In genomic region chr3:82027286-82027685, GRCm38 (mm10) we compare ENCODE assay signal across 32 mouse cellular contexts. TPM values are rescaled to one million over a fixed set of nuclear protein-coding genes. Genes with fewer than 3 reads are reported as not detected.
DNase-seq lines count a peak whose midpoint lies in the region; ATAC-seq and TF ChIP-seq lines count a peak whose summit lies in the region.
"Had no signal": no experiment of that assay in that cellular context is flagged by ENCODE, and none has a peak within 500 bp of the region (broad histone marks: within the 10 kb centered on the region; RNA-seq: fewer than 3 reads in every experiment).

No protein-coding gene starts in this region.

- H3K27me3 ChIP-seq in hindbrain, embryonic 16.5 days (replicated peaks; ENCODE audit: control insufficient read depth, insufficient read depth, low read length) = no peaks in the 10 kb centered on the region
- H3K27me3 ChIP-seq in hindbrain, embryonic 12.5 days = no peaks in the 10 kb centered on the region
- H3K27me3 ChIP-seq: kidney, embryonic 15.5 days; limb, embryonic 15.5 days; neural tube, embryonic 13.5 days had no signal

- 0 out of 2 replicates have a peak, but pooled peaks cover 2% of the 10 kb centered on the region for H3K36me3 ChIP-seq in hindbrain, embryonic 16.5 days (ENCODE audit: control insufficient read depth, insufficient read depth, low read length)
- H3K36me3 ChIP-seq in hindbrain, embryonic 12.5 days = no peaks in the 10 kb centered on the region
- H3K36me3 ChIP-seq: heart, embryonic 10.5 days; kidney, embryonic 15.5 days; limb, embryonic 15.5 days; neural tube, embryonic 13.5 days had no signal

- no peak overlapping the region for H3K27ac ChIP-seq in hindbrain, embryonic 16.5 days (ENCODE audit: low read depth, low read length)
- H3K27ac ChIP-seq in hindbrain, embryonic 12.5 days = no peak overlapping the region
- H3K27ac ChIP-seq in layer of hippocampus, adult 2 months = no peak overlapping the region
- H3K27ac ChIP-seq: heart, embryonic 10.5 days; kidney, embryonic 15.5 days; limb, embryonic 15.5 days; neural tube, embryonic 13.5 days had no signal

- TF ChIP-seq CTCF in layer of hippocampus, adult 2 months (conservative IDR thresholded peaks at IDR 0.05) = no peak

- H3K4me2 ChIP-seq in hindbrain, embryonic 16.5 days (ENCODE audit: low read length) = no peak overlapping the region
- no peak overlapping the region for H3K4me2 ChIP-seq in hindbrain, embryonic 12.5 days (replicated peaks)
- H3K4me2 ChIP-seq: kidney, embryonic 15.5 days; limb, embryonic 15.5 days; neural tube, embryonic 13.5 days had no signal

- no peak overlapping the region for H3K4me3 ChIP-seq in hindbrain, embryonic 16.5 days (ENCODE audit: low read length)
- H3K4me3 ChIP-seq in hindbrain, embryonic 12.5 days = no peak overlapping the region
- H3K4me3 ChIP-seq in layer of hippocampus, adult 2 months = no peak overlapping the region
- H3K4me3 ChIP-seq: heart, embryonic 10.5 days; kidney, embryonic 15.5 days; limb, embryonic 15.5 days; myocyte; neural tube, embryonic 13.5 days had no signal

- 81% methylated on average over 1 of the region's 1 CpGs for WGBS in hindbrain, embryonic 16.5 days
- WGBS in hindbrain, embryonic 12.5 days = 74% methylated on average over 1 of the region's 1 CpGs

- DNase-seq in cerebellum, adult 18-20 months = peak; percentile 17 to 27
- no peak for DNase-seq in cerebellum, postnatal 36 days
- DNase-seq in brain, adult 2 months (ENCODE audit: low read depth, low spot score) = peak; percentile 74
- peak; percentile 31 for DNase-seq in cerebellum, adult 9-11 months
- no peak for DNase-seq in layer of hippocampus, adult 2 months (ENCODE audit: low spot score in 2 of 2)
- DNase-seq: kidney, adult 11 months; kidney, postnatal 36 days; lung, postnatal 4 days; midbrain, embryonic 14.5 days; retina, postnatal 1 day; right cerebral cortex, postnatal 4 days; thymus, postnatal 25 days had no signal

- H3K9me3 ChIP-seq in hindbrain, embryonic 16.5 days (ENCODE audit: control insufficient read depth, low read length) = no peaks in the 10 kb centered on the region
- H3K9me3 ChIP-seq in hindbrain, embryonic 12.5 days (replicated peaks) = no peaks in the 10 kb centered on the region
- H3K9me3 ChIP-seq: heart, embryonic 10.5 days; kidney, embryonic 15.5 days; limb, embryonic 15.5 days; neural tube, embryonic 13.5 days had no signal

- no peak overlapping the region for H3K9ac ChIP-seq in hindbrain, embryonic 16.5 days (ENCODE audit: low read depth, low read length)
- H3K9ac ChIP-seq in hindbrain, embryonic 12.5 days = no peak overlapping the region
- H3K9ac ChIP-seq: kidney, embryonic 15.5 days; limb, embryonic 15.5 days; neural tube, embryonic 13.5 days had no signal

- no peaks in the 10 kb centered on the region for H3K4me1 ChIP-seq in hindbrain, embryonic 16.5 days (ENCODE audit: control insufficient read depth, insufficient read depth, low read depth, low read length)
- H3K4me1 ChIP-seq in hindbrain, embryonic 12.5 days = no peaks in the 10 kb centered on the region
- H3K4me1 ChIP-seq: heart, embryonic 10.5 days; kidney, embryonic 15.5 days; limb, embryonic 15.5 days; neural tube, embryonic 13.5 days had no signal

- ATAC-seq in hindbrain, embryonic 16.5 days = peak; percentile 70; the same call in 1 of the 2 replicates
- no peak for ATAC-seq in hindbrain, embryonic 12.5 days (ENCODE audit: low FRiP score)
- ATAC-seq: Patski had no signal

RNA-seq across cellular contexts. Expression of gene Asic5, which starts 45.2 kb away (rescaled TPM):
- not detected in 2 replicates for polyA plus RNA-seq in hindbrain, embryonic 16.5 days (2015; fragmentation: Nextera tagmentation; extraction: Ambion mirVana)
- polyA plus RNA-seq in hindbrain, embryonic 12.5 days (2016; fragmentation: Nextera tagmentation; extraction: Ambion mirVana) = not detected in 2 replicates
- total RNA-seq in layer of hippocampus, adult 2 months (2021) = not detected
- total RNA-seq: adrenal gland, adult 18-20 months; ES-E14; gastrocnemius, adult 8-10 months; granulocyte monocyte progenitor cell, adult 5-6 weeks; hematopoietic stem cell, adult 5-6 weeks; left cerebral cortex, adult 18-20 months; left cerebral cortex, postnatal 36 days; megakaryocyte-erythroid progenitor cell, adult 5-6 weeks had no signal
- polyA plus RNA-seq: embryonic facial prominence, embryonic 14.5 days; heart, embryonic 10.5 days; heart, postnatal 0 days; kidney, embryonic 15.5 days; limb, embryonic 15.5 days; lung, embryonic 16.5 days; midbrain, embryonic 14.5 days; myocyte; neural tube, embryonic 13.5 days; Patski; stomach, embryonic 14.5 days had no signal

RNA-seq across cellular contexts. Expression of gene Gucy1b1, which starts 47.2 kb away (rescaled TPM):
- polyA plus RNA-seq in hindbrain, embryonic 16.5 days (2015; fragmentation: Nextera tagmentation; extraction: Ambion mirVana) = 63.0 and 74.0 TPM in 2 replicates
- 14.1 and 16.6 TPM in 2 replicates for polyA plus RNA-seq in hindbrain, embryonic 12.5 days (2016; fragmentation: Nextera tagmentation; extraction: Ambion mirVana)
- 100 to 1,000 TPM; 110 to 113 TPM for total RNA-seq in layer of hippocampus, adult 2 months (2021)
- total RNA-seq: granulocyte monocyte progenitor cell, adult 5-6 weeks had no signal
- polyA plus RNA-seq: myocyte, Patski had no signal

RNA-seq across cellular contexts. Expression of gene Tdo2, which starts 51.3 kb away (rescaled TPM):
- 0.04 and 0.06 TPM in 2 replicates for polyA plus RNA-seq in hindbrain, embryonic 16.5 days (2015; fragmentation: Nextera tagmentation; extraction: Ambion mirVana)
- not detected in 2 replicates for polyA plus RNA-seq in hindbrain, embryonic 12.5 days (2016; fragmentation: Nextera tagmentation; extraction: Ambion mirVana)
- 10 to 100 TPM; 15.9 to 16.1 TPM for total RNA-seq in layer of hippocampus, adult 2 months (2021)
- total RNA-seq: ES-E14; granulocyte monocyte progenitor cell, adult 5-6 weeks; hematopoietic stem cell, adult 5-6 weeks; megakaryocyte-erythroid progenitor cell, adult 5-6 weeks had no signal
- polyA plus RNA-seq: embryonic facial prominence, embryonic 14.5 days; myocyte had no signal

Comparison
In these comparisons a context has a peak if more than half of its experiments do, and no peak if none do; other contexts are left out.
1. DNase-seq: peak in cerebellum, adult 18-20 months (2 of 2), brain, adult 2 months (single experiment) and cerebellum, adult 9-11 months (single experiment); none in cerebellum, postnatal 36 days (0 of 2) and layer of hippocampus, adult 2 months (0 of 2).